Mouse (Mus musculus) limb, embryonic 13.5 days (tissue): ENCODE measurements around the gene Tor2a. TPM values are rescaled to one million over a fixed set of nuclear protein-coding genes. Genes with fewer than 3 reads are reported as not detected.
A peak's percentile ranks its signal among the peaks of the same experiment; 100 is the strongest.

Source experiments
- ATAC-seq: fragments of 200-750 bp; cut with Nextera tagmentation; 2 replicates; pipeline ENCODE4 v1.8.0; 2017; ENCODE audit warnings: low read depth, moderate number of reproducible peaks, moderate TSS enrichment; ENCODE audit not compliant: low FRiP score
- H3K27ac ChIP-seq: fragments of 300-500 bp; sonication (generic); 2 replicates; pipeline ENCODE4 v1.5.1; 2015; ENCODE audit warnings: inconsistent platforms, mild to moderate bottlenecking, moderate library complexity
- H3K27me3 ChIP-seq: fragments of 300-500 bp; sonication (generic); 2 replicates; pipeline ENCODE4 v1.6.1; 2015; ENCODE audit warnings: mild to moderate bottlenecking, inconsistent platforms
- H3K36me3 ChIP-seq: fragments of 300-500 bp; sonication (generic); 2 replicates; pipeline ENCODE4 v1.6.1; 2015; ENCODE audit warnings: inconsistent platforms, mild to moderate bottlenecking, moderate library complexity
- H3K4me1 ChIP-seq: fragments of 300-500 bp; sonication (generic); 2 replicates; pipeline ENCODE4 v1.6.1; 2015; ENCODE audit warnings: inconsistent platforms
- H3K4me2 ChIP-seq: fragments of 300-500 bp; sonication (generic); replicated peaks from 2 replicates; pipeline ENCODE4 v1.6.1; 2015; ENCODE audit warnings: inconsistent platforms, mild to moderate bottlenecking, moderate library complexity
- H3K4me3 ChIP-seq: fragments of 300-500 bp; sonication (generic); 2 replicates; pipeline ENCODE4 v1.5.1; 2015; ENCODE audit warnings: moderate library complexity, mild to moderate bottlenecking, inconsistent platforms
- H3K9ac ChIP-seq: fragments of 300-500 bp; sonication (generic); 2 replicates; pipeline ENCODE4 v1.6.1; 2015; ENCODE audit warnings: mild to moderate bottlenecking, inconsistent platforms
- H3K9me3 ChIP-seq: fragments of 300-500 bp; sonication (generic); 2 replicates; pipeline ENCODE4 v1.6.1; 2016; ENCODE audit warnings: inconsistent platforms
- WGBS: fragments of 180-500 bp; shearing (Covaris S2); methylation state at CpG from one replicate; pipeline ENCODE4 v1.1.7; 2015; 5-methylcytosine and 5-hydroxymethylcytosine counted together
- polyA plus RNA-seq: library from polyadenylated mRNA; unstranded; fragments of >200 nt; fragmentation: Nextera tagmentation; extraction: Ambion mirVana; gene quantifications from 2 replicates; pipeline ENCODE4 v1.2.1, GENCODE M21; 2015

Gene Tor2a
- polyA plus RNA-seq: 72.7 and 74.5 TPM in 2 replicates

DNA sequence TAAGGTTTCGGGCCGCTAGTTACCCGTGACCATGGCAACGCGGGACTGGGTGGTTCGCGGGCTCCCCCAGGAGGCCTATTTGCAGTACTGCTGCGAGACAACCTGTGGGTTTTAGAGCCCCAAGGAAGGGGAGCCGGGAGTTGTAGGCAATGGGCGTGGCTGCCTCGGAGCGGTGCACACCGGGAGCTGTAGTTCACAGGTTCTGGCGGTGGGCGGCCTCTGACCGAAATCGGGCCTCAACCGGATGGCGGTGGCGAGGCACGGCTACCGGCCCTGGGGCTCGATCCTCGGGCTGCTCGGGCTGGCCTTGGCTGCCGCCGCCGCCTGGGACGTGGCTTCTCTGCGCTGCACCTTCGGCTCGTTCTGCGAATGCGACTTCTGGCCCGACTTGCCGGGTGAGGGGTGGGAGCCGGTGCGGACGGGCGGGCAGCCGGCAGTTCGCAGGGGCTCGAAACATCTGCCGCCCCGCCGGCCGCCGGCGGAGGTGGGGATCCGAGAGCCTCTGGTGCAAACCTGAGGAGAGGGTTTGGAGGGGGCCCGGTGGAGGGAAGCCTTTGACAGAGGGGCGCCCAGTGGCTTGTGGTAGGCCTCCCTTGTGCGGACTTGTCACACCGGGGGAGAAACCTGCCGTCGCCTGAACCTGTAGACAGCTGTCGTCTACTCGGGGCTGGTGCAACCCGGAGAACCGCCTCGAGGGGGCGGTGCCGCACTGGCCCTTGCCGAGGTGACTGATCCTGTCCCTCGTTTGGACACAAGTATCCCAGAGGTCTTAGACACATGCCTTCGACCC is at the start of gene Tor2a:
Tor2a (plus strand) TSS at position 179 of the 790 bp plus-strand sequence.
- H3K4me3 ChIP-seq: peak within 1 kb of the TSS; percentile 69
- peak within 1 kb of the TSS; percentile 84 for H3K9ac ChIP-seq
- peaks cover 47% of the 10 kb centered on the region for H3K36me3 ChIP-seq
- peak within 1 kb of the TSS; percentile 62 for H3K4me2 ChIP-seq
- peak within 1 kb of the TSS; percentile 90 for H3K27ac ChIP-seq
- under 1% methylated on average over 66 of the region's 66 CpGs for WGBS
- H3K27me3 ChIP-seq: 0 out of 2 replicates have a peak, but pooled peaks cover 2% of the 10 kb centered on the region
- peaks cover 12% of the 10 kb centered on the region for H3K4me1 ChIP-seq
- peak; percentile 96 for ATAC-seq
- H3K9me3 ChIP-seq: no peaks in the 10 kb centered on the region

DNA sequence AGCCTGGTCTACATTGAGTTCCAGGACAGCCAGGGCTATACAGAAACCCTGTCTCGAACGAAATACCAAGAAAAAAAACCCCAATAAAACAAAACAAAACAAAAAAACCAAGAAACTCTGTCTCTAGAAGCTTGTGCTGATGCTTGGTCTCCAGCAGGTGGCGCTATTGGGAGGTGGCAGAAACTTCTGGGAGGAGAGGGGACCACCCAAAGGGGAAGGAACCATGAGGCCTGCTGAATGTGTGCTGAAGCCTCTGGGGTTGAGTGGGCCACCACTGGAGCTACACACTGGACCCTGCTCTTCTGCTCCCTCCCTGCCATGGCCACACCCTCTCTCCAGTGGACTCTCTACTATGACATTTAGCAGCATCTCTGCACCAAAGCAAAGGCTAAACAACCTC is 48.4 kb upstream of the Tor2a start:
- no peak overlapping the region for H3K4me2 ChIP-seq
- no peak overlapping the region for H3K4me3 ChIP-seq
- no peaks in the 10 kb centered on the region for H3K9me3 ChIP-seq
- no peak overlapping the region for H3K9ac ChIP-seq
- H3K4me1 ChIP-seq: peaks cover 9% of the 10 kb centered on the region
- H3K36me3 ChIP-seq: peaks cover 80% of the 10 kb centered on the region
- no peak for ATAC-seq
- no peak overlapping the region for H3K27ac ChIP-seq
- no peaks in the 10 kb centered on the region for H3K27me3 ChIP-seq
- WGBS: 47% methylated on average over 3 of the region's 3 CpGs

DNA sequence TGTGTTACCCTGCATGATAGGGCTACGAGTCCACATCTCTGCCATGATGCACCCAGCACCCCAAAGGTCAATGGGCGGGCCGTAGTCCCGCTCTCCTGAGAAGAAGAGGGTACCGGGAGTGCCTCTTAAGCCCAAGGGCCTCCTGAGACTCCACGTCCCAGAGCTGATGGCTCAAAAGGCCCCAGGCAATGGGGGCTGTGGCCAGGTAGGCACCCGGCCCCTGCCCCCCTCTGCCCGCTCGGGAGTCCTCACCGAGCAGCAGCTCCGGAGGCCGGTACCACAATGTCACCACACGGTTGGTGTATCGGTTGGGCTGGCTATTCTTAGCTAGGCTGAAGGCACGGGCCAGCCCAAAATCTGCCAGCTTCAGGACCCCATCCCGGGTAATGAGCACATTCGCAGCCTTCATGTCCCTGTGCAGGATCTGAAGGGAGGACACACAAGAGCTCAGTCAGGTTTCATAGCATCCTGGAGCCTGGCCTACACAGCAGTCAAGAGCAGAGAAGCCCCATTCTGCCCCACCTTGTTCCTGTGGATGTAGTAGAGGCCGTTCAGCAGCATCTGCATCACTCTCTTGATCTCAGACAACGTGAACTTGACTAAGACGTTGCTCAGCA is 47.4 kb upstream of the Tor2a start:
- H3K36me3 ChIP-seq: peaks cover 70% of the 10 kb centered on the region

DNA sequence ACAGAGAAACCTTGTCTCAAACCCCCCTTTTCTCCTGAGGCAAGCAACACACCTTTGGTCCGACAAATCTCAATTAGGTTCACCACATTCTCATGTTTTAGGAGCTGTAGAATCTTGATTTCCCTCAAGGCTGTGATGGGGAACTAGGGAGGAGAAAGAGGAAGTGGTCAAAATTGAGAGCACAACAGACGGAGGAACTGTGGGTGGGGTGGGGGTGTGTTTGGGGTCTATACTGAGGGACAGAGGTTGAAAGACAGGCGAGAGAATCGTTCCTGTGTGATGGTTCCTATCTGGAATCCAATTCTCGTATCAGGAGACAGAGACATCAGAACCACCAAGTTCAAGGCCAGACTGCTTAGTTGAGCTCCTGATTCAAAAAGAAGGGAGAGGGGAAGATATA is 46.6 kb upstream of the Tor2a start:
- no peak overlapping the region for H3K9ac ChIP-seq
- H3K27me3 ChIP-seq: no peaks in the 10 kb centered on the region
- H3K27ac ChIP-seq: no peak overlapping the region
- no peak for ATAC-seq
- no peak overlapping the region for H3K4me3 ChIP-seq
- H3K9me3 ChIP-seq: no peaks in the 10 kb centered on the region
- no peak overlapping the region for H3K4me2 ChIP-seq
- H3K4me1 ChIP-seq: peaks cover 21% of the 10 kb centered on the region
- 88% methylated on average over 5 of the region's 5 CpGs for WGBS
- peaks cover 62% of the 10 kb centered on the region for H3K36me3 ChIP-seq

More for the DNA sequence above, 47.4 kb upstream of the Tor2a start:
- H3K27ac ChIP-seq: no peak overlapping the region
- no peaks in the 10 kb centered on the region for H3K27me3 ChIP-seq
- no peak overlapping the region for H3K9ac ChIP-seq
- no peak overlapping the region for H3K4me2 ChIP-seq
- no peak for ATAC-seq
- no peak overlapping the region for H3K4me3 ChIP-seq
- peaks cover 19% of the 10 kb centered on the region for H3K4me1 ChIP-seq
- WGBS: 92% methylated on average over 20 of the region's 20 CpGs
- H3K9me3 ChIP-seq: no peaks in the 10 kb centered on the region

DNA sequence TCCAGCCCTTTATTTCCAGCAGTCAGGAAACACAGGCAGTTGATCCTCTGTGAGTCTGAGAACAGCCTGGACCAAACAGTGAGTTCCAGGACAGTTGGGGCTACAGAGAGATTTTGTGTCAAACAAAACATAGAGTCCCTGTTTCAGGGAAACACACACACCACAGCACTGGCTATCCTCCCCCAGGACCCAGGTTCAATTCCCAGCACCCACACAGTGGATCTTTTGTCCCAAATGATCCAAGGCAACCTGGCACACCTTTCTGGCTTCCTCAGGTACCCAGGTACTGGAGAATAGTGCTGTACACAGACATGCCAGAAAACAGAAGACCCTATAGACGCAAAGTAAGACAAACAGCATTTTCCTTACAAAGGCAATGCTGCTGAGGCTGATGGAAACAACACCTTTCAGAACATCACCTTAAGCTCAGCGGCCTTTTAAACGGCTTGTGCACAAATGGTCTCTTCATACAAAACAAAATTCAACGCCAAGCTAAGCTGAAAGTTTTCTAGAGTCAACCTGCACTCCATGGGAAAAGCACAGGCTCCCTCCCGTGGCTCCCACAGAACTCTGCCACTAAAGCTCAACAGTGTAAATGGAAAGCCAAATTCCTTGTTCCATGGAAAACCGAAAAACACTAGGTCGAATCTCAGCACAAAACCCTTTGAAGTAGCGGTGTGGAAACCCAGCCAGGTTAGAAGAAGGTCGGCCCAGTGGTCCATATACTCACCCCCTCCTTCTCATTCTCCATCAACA is 45.6 kb upstream of the Tor2a start:
- Histone ChIP-seq H3K4me3 (peak overlapping the region; percentile 77), H3K27me3 (no peaks in the 10 kb centered on the region), H3K27ac (peak overlapping the region; percentile 97), H3K9me3 (no peaks in the 10 kb centered on the region), H3K4me2 (peak overlapping the region; percentile 79), H3K4me1 (peaks cover 21% of the 10 kb centered on the region), H3K9ac (peak overlapping the region; percentile 89), H3K36me3 (peaks cover 51% of the 10 kb centered on the region)
- 24% methylated on average over 9 of the region's 9 CpGs for WGBS
- ATAC-seq: no peak

DNA sequence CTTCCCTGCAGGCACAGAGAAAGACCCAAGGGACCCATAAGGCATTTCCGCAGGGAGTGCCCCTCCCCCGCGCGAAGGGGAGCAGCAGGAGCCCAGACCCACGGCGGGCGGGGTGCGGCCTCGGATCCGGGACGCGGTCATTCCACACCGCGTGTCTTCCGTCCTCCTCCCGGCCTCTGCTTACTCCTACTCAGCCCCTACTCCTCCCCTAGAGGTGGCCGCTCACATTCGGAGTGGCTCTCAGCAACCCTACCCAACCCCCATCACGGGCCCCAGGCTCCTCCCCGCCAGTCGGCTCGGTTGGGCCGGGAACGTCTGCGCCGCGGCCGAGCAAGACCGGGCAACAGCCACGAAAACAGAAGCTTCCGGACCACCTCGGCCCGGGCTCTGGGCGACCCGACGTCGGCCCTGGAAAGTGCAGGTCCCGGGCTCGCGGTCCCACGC is 44.9 kb upstream of the Tor2a start:
- Histone ChIP-seq H3K9me3 (no peaks in the 10 kb centered on the region), H3K9ac (peak overlapping the region; percentile 89), H3K4me3 (peak overlapping the region; percentile 77), H3K4me1 (peaks cover 21% of the 10 kb centered on the region), H3K4me2 (peak overlapping the region; percentile 79), H3K27ac (peak overlapping the region; percentile 97), H3K27me3 (no peaks in the 10 kb centered on the region), H3K36me3 (peaks cover 45% of the 10 kb centered on the region)
- under 1% methylated on average over 41 of the region's 41 CpGs for WGBS
- ATAC-seq: peak; percentile 62

DNA sequence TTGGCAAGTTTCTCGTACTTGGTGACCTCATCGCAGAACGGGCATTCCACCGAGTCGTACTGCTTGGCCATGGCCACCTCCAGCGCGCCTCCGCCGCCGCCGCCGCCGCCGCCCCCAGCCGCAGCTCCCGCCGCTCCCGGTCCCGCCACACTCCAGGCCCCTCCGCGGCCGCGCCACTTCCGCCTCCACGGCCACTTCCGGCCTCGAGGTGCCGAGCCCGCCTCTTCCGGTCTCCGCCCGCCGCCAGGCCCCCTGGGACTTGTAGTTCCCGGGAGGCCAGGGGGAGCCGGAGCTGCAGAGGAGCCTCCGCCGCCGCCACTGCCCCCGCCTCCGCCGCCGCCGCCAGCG is 44.5 kb upstream of the Tor2a start:
- Histone ChIP-seq H3K4me2 (peak overlapping the region; percentile 79), H3K36me3 (peaks cover 41% of the 10 kb centered on the region), H3K4me3 (peak overlapping the region; percentile 77), H3K27ac (peak overlapping the region; percentile 97), H3K9ac (peak overlapping the region; percentile 89), H3K4me1 (peaks cover 21% of the 10 kb centered on the region), H3K9me3 (no peaks in the 10 kb centered on the region), H3K27me3 (no peaks in the 10 kb centered on the region)
- peak; percentile 88 for ATAC-seq
- WGBS: 2% methylated on average over 37 of the region's 44 CpGs

DNA sequence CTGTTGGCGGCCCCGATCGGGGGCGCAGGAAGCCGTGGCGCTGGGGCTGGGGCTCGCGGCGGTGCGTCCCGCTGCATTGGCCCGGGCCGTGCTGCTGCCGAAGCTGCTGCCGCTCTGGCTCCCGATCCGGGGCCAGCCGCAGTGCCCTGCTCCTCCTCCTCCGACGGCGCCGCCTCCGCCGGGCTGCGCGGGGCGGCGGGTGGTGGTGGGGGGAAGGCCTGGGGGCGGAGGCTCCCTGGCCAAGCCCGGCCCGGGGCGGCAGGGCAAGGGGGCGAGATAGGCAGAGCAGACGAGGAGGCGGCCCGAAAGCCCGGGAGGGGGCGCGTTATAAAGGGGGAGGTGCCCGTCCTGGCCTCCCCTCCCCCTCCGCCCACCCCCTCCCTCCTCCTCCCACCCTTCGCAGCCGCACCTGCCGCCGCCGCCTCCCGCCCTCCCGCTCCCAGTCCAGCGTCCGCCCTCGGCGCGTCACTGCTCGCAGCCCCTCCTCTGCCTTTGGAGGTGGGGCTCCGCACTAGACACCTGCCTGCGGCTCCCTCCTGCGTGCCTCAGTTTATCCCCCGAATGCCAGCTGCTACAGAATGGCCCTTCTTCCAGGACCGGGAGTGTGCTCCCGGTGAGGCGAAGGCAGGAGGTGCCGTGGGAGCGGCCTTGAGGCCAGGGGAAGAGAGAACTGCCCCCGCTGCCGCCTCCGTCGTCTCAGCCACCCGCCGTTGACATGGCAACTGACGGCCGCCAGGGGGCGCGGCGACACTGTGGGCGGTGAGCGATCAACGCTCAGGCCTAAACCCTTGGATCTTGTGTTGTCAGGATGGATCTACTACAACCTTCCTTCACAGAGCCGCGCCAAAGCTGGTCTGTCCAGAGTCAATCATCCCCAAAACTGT is 43.9 kb upstream of the Tor2a start, which contains the start of gene Cdk9:
Cdk9 (minus strand) TSS at position 143 of the 884 bp plus-strand sequence.
- peak within 1 kb of the TSS; percentile 89 for H3K9ac ChIP-seq
- H3K9me3 ChIP-seq: no peaks in the 10 kb centered on the region
- peak; percentile 85 for ATAC-seq
- H3K4me1 ChIP-seq: peaks cover 21% of the 10 kb centered on the region
- under 1% methylated on average over 56 of the region's 79 CpGs for WGBS
- no peaks in the 10 kb centered on the region for H3K27me3 ChIP-seq
- peak within 1 kb of the TSS; percentile 77 for H3K4me3 ChIP-seq
- H3K4me2 ChIP-seq: peak within 1 kb of the TSS; percentile 79
- H3K27ac ChIP-seq: peak within 1 kb of the TSS; percentile 97
- H3K36me3 ChIP-seq: peaks cover 34% of the 10 kb centered on the region

DNA sequence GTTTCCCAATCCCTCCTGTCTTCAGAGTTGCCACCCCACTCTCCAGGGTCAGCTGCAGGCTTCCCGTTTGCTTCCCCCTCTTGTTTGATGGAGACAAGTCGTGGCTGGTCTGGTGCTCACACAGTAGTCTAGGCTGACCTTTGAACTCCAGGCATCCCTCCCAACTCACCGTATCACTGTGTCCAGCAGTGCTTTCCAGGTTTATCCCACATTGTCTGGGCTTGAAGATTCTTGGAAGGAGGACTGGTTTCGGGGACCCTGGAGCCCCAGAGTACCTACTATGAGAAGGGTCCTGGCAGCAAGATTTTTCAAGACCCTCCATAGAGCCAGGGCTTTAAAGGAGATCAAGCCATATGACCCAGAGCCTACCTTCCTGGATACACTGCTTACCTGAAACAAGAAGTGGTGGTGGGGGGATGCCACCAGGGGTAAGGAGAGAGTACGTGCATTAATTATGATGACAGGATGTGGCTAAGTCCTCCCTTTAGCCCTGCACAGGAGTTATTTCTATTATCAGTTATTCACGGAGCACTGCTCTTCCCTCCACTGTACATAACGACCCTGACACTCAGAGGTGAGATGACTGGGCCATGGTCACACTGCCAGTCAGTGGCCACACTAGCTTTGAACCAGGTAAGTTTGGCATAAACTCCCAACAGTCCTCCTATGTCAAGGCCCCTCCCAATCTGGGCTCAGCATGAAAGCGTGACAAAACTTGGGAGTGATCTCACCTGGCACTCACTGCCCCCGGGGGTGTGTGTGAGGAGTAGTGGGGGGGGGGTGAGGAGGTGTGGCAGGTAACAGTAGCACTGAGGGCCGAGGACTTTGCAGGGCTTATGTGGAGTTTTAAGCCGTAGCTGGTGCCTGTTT is 42.7 kb upstream of the Tor2a start:
- H3K4me2 ChIP-seq: peak overlapping the region; percentile 79; the same call in 1 of the 2 replicates
- peak overlapping the region; percentile 55 for H3K9ac ChIP-seq
- H3K4me3 ChIP-seq: peak overlapping the region; percentile 77; the same call in 1 of the 2 replicates
- WGBS: 47% methylated on average over 11 of the region's 11 CpGs
- no peak for ATAC-seq
- peaks cover 25% of the 10 kb centered on the region for H3K4me1 ChIP-seq
- H3K9me3 ChIP-seq: no peaks in the 10 kb centered on the region
- peaks cover 23% of the 10 kb centered on the region for H3K36me3 ChIP-seq
- H3K27ac ChIP-seq: peak overlapping the region; percentile 97
- H3K27me3 ChIP-seq: no peaks in the 10 kb centered on the region

DNA sequence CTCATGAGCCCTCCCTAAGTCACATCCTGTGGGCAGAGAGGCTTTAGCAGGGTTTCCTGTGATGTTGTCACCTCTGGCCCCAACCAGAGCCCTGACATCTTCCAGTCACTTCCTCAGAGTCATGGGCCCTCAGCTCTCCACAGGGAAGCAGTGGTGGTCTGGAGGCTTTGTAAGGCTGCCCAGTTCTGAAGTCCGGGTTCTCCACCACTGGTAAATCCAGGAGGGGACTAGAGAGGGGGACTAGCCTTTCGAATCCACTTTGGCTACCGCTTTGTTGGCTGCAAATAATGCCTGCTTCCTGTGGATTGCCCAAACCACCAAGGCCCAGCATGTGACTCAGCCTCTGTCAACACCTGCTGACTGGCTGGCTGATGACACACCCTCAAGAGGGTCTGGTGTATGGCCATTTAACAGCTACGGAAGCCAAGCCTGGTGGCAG is 42.0 kb upstream of the Tor2a start:
- H3K9me3 ChIP-seq: no peaks in the 10 kb centered on the region
- no peak overlapping the region for H3K4me2 ChIP-seq
- no peaks in the 10 kb centered on the region for H3K27me3 ChIP-seq
- no peak overlapping the region for H3K9ac ChIP-seq
- peaks cover 16% of the 10 kb centered on the region for H3K36me3 ChIP-seq
- H3K4me3 ChIP-seq: no peak overlapping the region
- 46% methylated on average over 4 of the region's 4 CpGs for WGBS
- no peak overlapping the region for H3K27ac ChIP-seq
- peaks cover 25% of the 10 kb centered on the region for H3K4me1 ChIP-seq
- no peak for ATAC-seq
